Mouse (Mus musculus): Measurements from ENCODE around the gene Chmp2a. TPM values are rescaled to one million over a fixed set of nuclear protein-coding genes. Genes with fewer than 3 reads are reported as not detected.

Chmp2a gene
- polyA plus RNA-seq, 1 experiment from 2014 or later = 121 TPM

DNA sequence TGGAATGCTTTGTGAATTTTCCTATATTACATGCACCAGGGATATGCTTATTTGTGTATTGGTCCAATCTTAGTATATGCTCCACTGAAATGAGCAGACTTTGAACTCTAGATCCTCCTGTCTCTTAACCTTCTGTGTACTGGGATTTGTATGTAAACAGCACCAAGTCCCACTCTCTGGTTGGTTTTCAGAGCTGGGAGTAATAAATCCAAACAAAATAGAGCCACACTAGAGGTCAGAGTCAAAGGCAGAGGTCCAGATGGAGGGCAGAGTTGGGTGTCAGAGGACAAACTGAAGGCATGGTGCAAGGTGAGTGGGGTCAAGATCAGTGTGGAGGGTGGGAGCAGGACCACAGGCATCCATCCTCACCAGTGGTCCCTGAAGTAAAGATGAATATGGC is 38.7 kb downstream of the Chmp2a start:
- Histone ChIP-seq H3K4me3 (no peak overlapping the region), H3K27ac (no peak overlapping the region)

DNA sequence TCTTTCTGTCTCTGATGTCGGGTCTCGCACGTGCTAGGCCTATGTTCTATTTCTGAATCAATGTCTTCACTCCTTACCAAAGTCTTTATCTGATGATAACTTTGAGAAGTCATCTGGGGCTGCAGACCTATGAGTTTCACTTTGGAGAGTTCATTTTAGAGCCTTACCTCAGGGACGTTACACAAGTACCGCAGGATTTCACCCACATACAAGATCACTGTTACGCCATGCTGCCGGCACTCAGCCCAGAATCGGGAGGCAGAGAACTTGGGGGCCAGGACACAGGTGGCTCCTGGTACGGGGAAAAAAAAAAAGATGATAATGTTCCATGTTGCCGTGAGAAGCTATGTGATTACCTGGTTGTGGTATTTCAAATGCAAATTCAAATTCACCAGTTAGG is 41.5 kb downstream of the Chmp2a start:
- Histone ChIP-seq H3K4me3 (no peak overlapping the region), H3K27me3 (no peaks in the 10 kb centered on the region), H3K9me3 (no peaks in the 10 kb centered on the region), H3K36me3 (no peaks in the 10 kb centered on the region), H3K27ac (no peak overlapping the region), H3K4me1 (no peaks in the 10 kb centered on the region), H3K9ac (no peak overlapping the region), H3K4me2 (replicated peaks) (no peak overlapping the region)
- WGBS = 85% methylated on average over 10 of the region's 10 CpGs
- no peak for ATAC-seq (ENCODE audit: insufficient number of reproducible peaks, insufficient read depth, low FRiP score, low TSS enrichment)

More for the DNA sequence above, 38.7 kb downstream of the Chmp2a start:
- ATAC-seq (ENCODE audit: insufficient number of reproducible peaks, insufficient read depth, low FRiP score, low TSS enrichment) = no peak
- H3K4me1 ChIP-seq = no peaks in the 10 kb centered on the region
- H3K36me3 ChIP-seq = no peaks in the 10 kb centered on the region
- no peaks in the 10 kb centered on the region for H3K27me3 ChIP-seq
- H3K9ac ChIP-seq = no peak overlapping the region
- no peaks in the 10 kb centered on the region for H3K9me3 ChIP-seq
- no peak overlapping the region for H3K4me2 ChIP-seq (replicated peaks)

GRCm38 (mm10) chr7:12992222-12992621 is 42.4 kb downstream of the Chmp2a start:
- H3K27me3 ChIP-seq = no peaks in the 10 kb centered on the region
- H3K27ac ChIP-seq = no peak overlapping the region
- no peaks in the 10 kb centered on the region for H3K36me3 ChIP-seq
- 5% methylated on average over 3 of the region's 3 CpGs for WGBS
- H3K9me3 ChIP-seq = no peaks in the 10 kb centered on the region
- no peak overlapping the region for H3K4me3 ChIP-seq
- H3K4me2 ChIP-seq (replicated peaks) = no peak overlapping the region
- no peaks in the 10 kb centered on the region for H3K4me1 ChIP-seq
- no peak overlapping the region for H3K9ac ChIP-seq
- ATAC-seq (ENCODE audit: insufficient number of reproducible peaks, insufficient read depth, low FRiP score, low TSS enrichment) = no peak

- Histone ChIP-seq H3K27ac (no peak overlapping the region), H3K4me2 (replicated peaks) (no peak overlapping the region), H3K9ac (no peak overlapping the region), H3K4me3 (no peak overlapping the region), H3K9me3 (no peaks in the 10 kb centered on the region), H3K4me1 (no peaks in the 10 kb centered on the region), H3K36me3 (peaks cover 2% of the 10 kb centered on the region; the same call in 1 of the 2 replicates), H3K27me3 (no peaks in the 10 kb centered on the region)
- 82% methylated on average over 8 of the region's 8 CpGs for WGBS
- ATAC-seq (ENCODE audit: insufficient number of reproducible peaks, insufficient read depth, low FRiP score, low TSS enrichment) = no peak
Measured at GRCm38 (mm10) chr7:12987409-12988189, 47.0 kb downstream of the Chmp2a start.

DNA sequence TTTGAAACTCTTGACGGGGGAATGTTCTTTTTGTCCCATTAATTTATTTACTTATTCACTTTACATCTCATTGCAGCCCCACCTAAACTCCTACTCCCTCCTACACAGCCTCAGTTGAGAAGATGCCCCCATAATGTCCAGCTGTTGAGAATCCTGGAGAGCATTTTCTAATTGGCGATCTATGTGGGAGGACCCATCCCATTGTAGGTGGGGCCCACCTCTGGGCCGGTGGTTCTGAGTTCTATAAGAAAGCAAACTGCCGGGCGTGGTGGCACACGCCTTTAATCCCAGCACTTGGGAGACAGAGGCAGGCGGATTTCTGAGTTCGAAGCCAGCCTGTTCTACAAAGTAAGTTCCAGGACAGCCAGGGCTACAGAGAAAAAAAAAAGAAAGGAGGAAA is 47.7 kb downstream of the Chmp2a start:
- Histone ChIP-seq H3K4me1 (no peaks in the 10 kb centered on the region), H3K9ac (no peak overlapping the region), H3K9me3 (no peaks in the 10 kb centered on the region), H3K4me2 (replicated peaks) (no peak overlapping the region), H3K36me3 (peaks cover 7% of the 10 kb centered on the region; the same call in 1 of the 2 replicates), H3K4me3 (no peak overlapping the region), H3K27me3 (no peaks in the 10 kb centered on the region), H3K27ac (no peak overlapping the region)
- ATAC-seq (ENCODE audit: insufficient number of reproducible peaks, insufficient read depth, low FRiP score, low TSS enrichment) = no peak
- WGBS = 87% methylated on average over 8 of the region's 8 CpGs

GRCm38 (mm10) chr7:12985724-12986123 is 48.9 kb downstream of the Chmp2a start:
- no peak overlapping the region for H3K27ac ChIP-seq
- H3K4me3 ChIP-seq = no peak overlapping the region
- no peak overlapping the region for H3K9ac ChIP-seq
- no peak for ATAC-seq (ENCODE audit: insufficient number of reproducible peaks, insufficient read depth, low FRiP score, low TSS enrichment)
- H3K9me3 ChIP-seq = no peaks in the 10 kb centered on the region
- no peak overlapping the region for H3K4me2 ChIP-seq (replicated peaks)
- peaks cover 7% of the 10 kb centered on the region; the same call in 1 of the 2 replicates for H3K36me3 ChIP-seq
- H3K4me1 ChIP-seq = no peaks in the 10 kb centered on the region
- no peaks in the 10 kb centered on the region for H3K27me3 ChIP-seq
- WGBS = 86% methylated on average over 1 of the region's 1 CpGs

Other genes with a start within 250 kb of the Chmp2a start
- gene Zscan18, start 231.2 kb downstream of the Chmp2a start, polyA plus RNA-seq (2016; fragmentation: Nextera tagmentation; extraction: Ambion mirVana) = 17.4 and 19.4 TPM in 2 replicates
- gene Zfp329, start 215.9 kb downstream of the Chmp2a start, polyA plus RNA-seq (2016; fragmentation: Nextera tagmentation; extraction: Ambion mirVana) = 19.8 TPM in 2 replicates
- 39.5 and 41.3 TPM in 2 replicates for gene Zfp110, start 200.0 kb downstream of the Chmp2a start, polyA plus RNA-seq (2016; fragmentation: Nextera tagmentation; extraction: Ambion mirVana)
- gene Zfp128, start 153.6 kb downstream of the Chmp2a start, polyA plus RNA-seq (2016; fragmentation: Nextera tagmentation; extraction: Ambion mirVana) = 5.4 and 5.9 TPM in 2 replicates
- gene Zscan22, start 137.0 kb downstream of the Chmp2a start, polyA plus RNA-seq (2016; fragmentation: Nextera tagmentation; extraction: Ambion mirVana) = 16.8 and 18.2 TPM in 2 replicates
- gene Rps5, start 112.5 kb downstream of the Chmp2a start, polyA plus RNA-seq (2016; fragmentation: Nextera tagmentation; extraction: Ambion mirVana) = 833 and 862 TPM in 2 replicates
- gene Rnf225, start 107.4 kb downstream of the Chmp2a start, polyA plus RNA-seq (2016; fragmentation: Nextera tagmentation; extraction: Ambion mirVana) = 0.95 and 1.0 TPM in 2 replicates
- gene Zfp324, start 69.0 kb downstream of the Chmp2a start, polyA plus RNA-seq (2016; fragmentation: Nextera tagmentation; extraction: Ambion mirVana) = 13.9 and 14.4 TPM in 2 replicates
- gene Zfp446, start 57.0 kb downstream of the Chmp2a start, polyA plus RNA-seq (2016; fragmentation: Nextera tagmentation; extraction: Ambion mirVana) = 12.0 and 13.0 TPM in 2 replicates
- 0.09 TPM in 1 of 2 replicates, not detected in the other for gene Slc27a5, start 36.6 kb downstream of the Chmp2a start, polyA plus RNA-seq (2016; fragmentation: Nextera tagmentation; extraction: Ambion mirVana)
- gene Trim28, start 35.7 kb downstream of the Chmp2a start, polyA plus RNA-seq (2016; fragmentation: Nextera tagmentation; extraction: Ambion mirVana) = 480 and 495 TPM in 2 replicates
- gene Zbtb45, start 24.8 kb downstream of the Chmp2a start, polyA plus RNA-seq (2016; fragmentation: Nextera tagmentation; extraction: Ambion mirVana) = 28.8 and 29.9 TPM in 2 replicates
- gene Ube2m, start 3.5 kb upstream of the Chmp2a start, polyA plus RNA-seq (2016; fragmentation: Nextera tagmentation; extraction: Ambion mirVana) = 166 and 183 TPM in 2 replicates
- gene Mzf1, start 20.0 kb upstream of the Chmp2a start, polyA plus RNA-seq (2016; fragmentation: Nextera tagmentation; extraction: Ambion mirVana) = 3.8 TPM in 2 replicates
- not detected in 2 replicates for gene Vmn1r85, start 60.4 kb upstream of the Chmp2a start, polyA plus RNA-seq (2016; fragmentation: Nextera tagmentation; extraction: Ambion mirVana)
- gene Vmn1r86, start 85.1 kb upstream of the Chmp2a start, polyA plus RNA-seq (2016; fragmentation: Nextera tagmentation; extraction: Ambion mirVana) = not detected in 2 replicates
- not detected in 2 replicates for gene Vmn1r87, start 105.3 kb upstream of the Chmp2a start, polyA plus RNA-seq (2016; fragmentation: Nextera tagmentation; extraction: Ambion mirVana)
- 0.03 TPM in 1 of 2 replicates, not detected in the other for gene Vmn1r88, start 124.8 kb upstream of the Chmp2a start, polyA plus RNA-seq (2016; fragmentation: Nextera tagmentation; extraction: Ambion mirVana)
- not detected in 2 replicates for gene Vmn1r89, start 178.2 kb upstream of the Chmp2a start, polyA plus RNA-seq (2016; fragmentation: Nextera tagmentation; extraction: Ambion mirVana)
- 117 and 120 TPM in 2 replicates for gene Lig1, start 242.5 kb upstream of the Chmp2a start, polyA plus RNA-seq (2016; fragmentation: Nextera tagmentation; extraction: Ambion mirVana)
- gene Zswim9, start 243.9 kb upstream of the Chmp2a start, polyA plus RNA-seq (2016; fragmentation: Nextera tagmentation; extraction: Ambion mirVana) = 14.2 and 15.8 TPM in 2 replicates

All from embryonic facial prominence, embryonic 12.5 days (tissue).